Mouse (Mus musculus) embryonic facial prominence, embryonic 14.5 days (tissue): ENCODE measurements around the gene Ncam1. TPM values are rescaled to one million over a fixed set of nuclear protein-coding genes. Genes with fewer than 3 reads are reported as not detected.
A peak's percentile ranks its signal among the peaks of the same experiment; 100 is the strongest.

Source experiments
- ATAC-seq: fragments of 200-750 bp; cut with Nextera tagmentation; 2 replicates; pipeline ENCODE4 v1.8.0; 2017; ENCODE audit warnings: low read depth, moderate number of reproducible peaks, moderate TSS enrichment
- DNase-seq: peaks from one replicate; pipeline ENCODE4 v3.0.0-alpha.2; 2015; ENCODE audit warnings: low spot score
- H3K27ac ChIP-seq: fragments of 300-500 bp; sonication (generic); replicated peaks from 2 replicates; pipeline ENCODE4 v1.5.1; 2014; ENCODE audit warnings: low read depth, mild to moderate bottlenecking, low read length, moderate library complexity
- H3K27me3 ChIP-seq: fragments of 300-500 bp; sonication (generic); replicated peaks from 2 replicates; pipeline ENCODE4 v1.6.1; 2014; ENCODE audit warnings: low read length; ENCODE audit not compliant: control insufficient read depth, insufficient read depth
- H3K36me3 ChIP-seq: fragments of 300-500 bp; sonication (generic); 2 replicates; pipeline ENCODE4 v1.6.1; 2014; ENCODE audit warnings: low read length, mixed read lengths; ENCODE audit not compliant: control insufficient read depth, insufficient read depth
- H3K4me1 ChIP-seq: fragments of 300-500 bp; sonication (generic); 2 replicates; pipeline ENCODE4 v1.6.1; 2014; ENCODE audit warnings: antibody characterized with exemption, low read length; ENCODE audit not compliant: control insufficient read depth, insufficient read depth
- H3K4me2 ChIP-seq: fragments of 300-500 bp; sonication (generic); 2 replicates; pipeline ENCODE4 v1.6.1; 2014; ENCODE audit warnings: low read depth, mild to moderate bottlenecking, low read length, moderate library complexity, mixed read lengths
- H3K4me3 ChIP-seq: fragments of 300-500 bp; sonication (generic); 2 replicates; pipeline ENCODE4 v1.5.1; 2014; ENCODE audit warnings: low read depth, mild to moderate bottlenecking, low read length
- H3K9ac ChIP-seq: fragments of 300-500 bp; sonication (generic); 2 replicates; pipeline ENCODE4 v1.6.1; 2014; ENCODE audit warnings: low read depth, mild to moderate bottlenecking, low read length, moderate library complexity, mixed read lengths
- H3K9me3 ChIP-seq: fragments of 300-500 bp; sonication (generic); 2 replicates; pipeline ENCODE4 v1.6.1; 2016; ENCODE audit warnings: low read length; ENCODE audit not compliant: control insufficient read depth
- WGBS: fragments of 180-500 bp; shearing (Covaris S2); extraction: QIAGEN DNeasy Blood & Tissue Kit; methylation state at CpG from one replicate; pipeline ENCODE4 v1.1.7; 2014; 5-methylcytosine and 5-hydroxymethylcytosine counted together
- polyA plus RNA-seq: library from polyadenylated mRNA; unstranded; fragments of >200 nt; fragmentation: Nextera tagmentation; extraction: Ambion mirVana; gene quantifications from 2 replicates; pipeline ENCODE4 v1.2.1, GENCODE M21; 2014

Ncam1 gene
- polyA plus RNA-seq, 1 experiment from 2014 or later: 104 TPM

- H3K27ac ChIP-seq: no peak overlapping the region
- 46% methylated on average over 4 of the region's 4 CpGs for WGBS
- ATAC-seq: no peak
Observed at GRCm38 (mm10) chr9:49534958-49535357, 263.8 kb downstream of the Ncam1 start.

DNA sequence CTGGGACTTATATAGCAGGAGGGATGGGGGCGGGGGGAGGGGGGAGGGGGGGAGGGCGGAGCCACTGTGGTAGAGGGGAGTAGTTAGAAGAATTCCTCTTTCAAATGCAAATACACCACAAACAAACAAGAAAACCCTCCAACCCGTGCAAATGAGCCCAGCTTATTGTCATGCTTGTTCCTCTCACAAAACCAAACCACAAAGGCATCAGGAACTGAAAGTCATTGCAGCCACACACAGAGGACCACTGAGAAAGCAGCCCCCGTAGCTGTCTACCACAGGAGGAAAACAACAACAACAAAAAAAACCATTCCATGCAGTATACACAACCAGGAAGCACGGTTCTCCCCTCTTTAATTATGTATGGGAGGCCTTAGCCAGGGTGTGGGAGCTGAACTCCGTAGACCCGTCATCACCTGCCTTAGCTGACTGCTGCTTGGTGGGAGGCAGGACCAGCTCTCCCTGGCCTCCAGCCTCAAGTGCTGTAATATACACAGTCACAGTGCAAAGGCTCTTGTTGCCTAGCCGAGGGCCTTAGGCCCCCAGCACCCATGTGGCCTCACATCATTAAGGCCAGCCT is 264.7 kb downstream of the Ncam1 start:
- H3K36me3 ChIP-seq: no peaks in the 10 kb centered on the region
- no peak overlapping the region for H3K4me2 ChIP-seq
- peak; percentile 35 for DNase-seq
- ATAC-seq: no peak
- no peak overlapping the region for H3K4me3 ChIP-seq
- H3K4me1 ChIP-seq: peaks cover 5% of the 10 kb centered on the region; the same call in 1 of the 2 replicates
- no peak overlapping the region for H3K27ac ChIP-seq
- no peaks in the 10 kb centered on the region for H3K9me3 ChIP-seq
- H3K27me3 ChIP-seq: no peaks in the 10 kb centered on the region
- H3K9ac ChIP-seq: no peak overlapping the region
- WGBS: 44% methylated on average over 7 of the region's 8 CpGs

More at GRCm38 (mm10) chr9:49534958-49535357, 263.8 kb downstream of the Ncam1 start:
- H3K27me3 ChIP-seq: no peaks in the 10 kb centered on the region
- H3K36me3 ChIP-seq: no peaks in the 10 kb centered on the region
- H3K9ac ChIP-seq: no peak overlapping the region
- no peaks in the 10 kb centered on the region for H3K9me3 ChIP-seq
- H3K4me1 ChIP-seq: peaks cover 5% of the 10 kb centered on the region; the same call in 1 of the 2 replicates
- H3K4me3 ChIP-seq: no peak overlapping the region
- no peak overlapping the region for H3K4me2 ChIP-seq
- DNase-seq: no peak

DNA sequence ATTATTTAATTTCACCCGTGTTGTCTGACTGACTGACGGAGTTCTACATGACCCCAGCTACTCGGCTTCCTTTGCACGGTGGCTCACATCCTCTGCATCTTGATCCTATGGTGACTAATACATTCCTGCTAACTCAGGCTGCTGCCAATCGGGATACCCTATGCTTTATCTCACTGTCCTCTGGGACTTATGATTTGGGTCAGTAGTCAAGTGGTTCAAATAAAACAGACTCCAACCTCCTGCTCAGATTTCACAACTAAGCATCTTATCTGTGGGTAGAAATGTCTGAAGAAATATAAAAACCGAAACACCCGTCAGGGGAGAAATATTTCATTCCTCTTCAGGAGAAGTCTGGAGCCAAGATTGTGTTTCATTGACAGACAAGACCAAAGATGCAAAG is 265.3 kb downstream of the Ncam1 start:
- 45% methylated on average over 7 of the region's 7 CpGs for WGBS
- DNase-seq: no peak
- Histone ChIP-seq H3K4me1 (peaks cover 5% of the 10 kb centered on the region; the same call in 1 of the 2 replicates), H3K4me2 (no peak overlapping the region), H3K9me3 (no peaks in the 10 kb centered on the region), H3K9ac (no peak overlapping the region), H3K27me3 (no peaks in the 10 kb centered on the region), H3K4me3 (no peak overlapping the region), H3K27ac (no peak overlapping the region), H3K36me3 (no peaks in the 10 kb centered on the region; the same call in 1 of the 2 replicates)
- ATAC-seq: no peak

DNA sequence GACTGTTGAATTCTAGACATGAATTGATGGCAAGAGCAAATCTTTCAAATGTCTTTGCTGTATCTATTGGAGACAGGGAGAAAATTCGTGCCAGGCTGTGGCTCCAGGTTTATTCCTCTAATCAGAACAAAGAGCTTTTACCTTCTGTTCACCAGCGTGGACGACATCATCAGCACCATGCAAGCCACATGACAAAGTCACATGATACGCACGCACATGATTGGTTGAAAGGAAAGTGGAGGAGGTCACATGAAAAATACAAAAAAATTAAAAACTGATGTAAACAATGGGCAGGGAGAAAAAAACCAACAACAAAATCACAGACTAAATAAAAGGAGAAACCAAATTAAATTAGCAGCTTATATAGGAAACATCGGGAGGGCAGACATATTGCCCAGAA is 266.9 kb downstream of the Ncam1 start:
- no peak overlapping the region for H3K9ac ChIP-seq
- 85% methylated on average over 6 of the region's 6 CpGs for WGBS

GRCm38 (mm10) chr9:49531257-49531656 is 267.5 kb downstream of the Ncam1 start:
- Histone ChIP-seq H3K27me3 (no peaks in the 10 kb centered on the region), H3K4me1 (peaks cover 5% of the 10 kb centered on the region; the same call in 1 of the 2 replicates), H3K36me3 (no peaks in the 10 kb centered on the region; the same call in 1 of the 2 replicates), H3K9ac (no peak overlapping the region), H3K27ac (no peak overlapping the region), H3K9me3 (no peaks in the 10 kb centered on the region), H3K4me2 (no peak overlapping the region), H3K4me3 (no peak overlapping the region)
- WGBS: 68% methylated on average over 7 of the region's 7 CpGs
- DNase-seq (no peak), ATAC-seq (no peak)

More for the DNA sequence above, 266.9 kb downstream of the Ncam1 start:
- peaks cover 5% of the 10 kb centered on the region; the same call in 1 of the 2 replicates for H3K4me1 ChIP-seq
- no peak overlapping the region for H3K4me2 ChIP-seq
- no peak overlapping the region for H3K4me3 ChIP-seq
- no peaks in the 10 kb centered on the region; the same call in 1 of the 2 replicates for H3K36me3 ChIP-seq
- no peak overlapping the region for H3K27ac ChIP-seq
- no peaks in the 10 kb centered on the region for H3K9me3 ChIP-seq
- no peaks in the 10 kb centered on the region for H3K27me3 ChIP-seq
- ATAC-seq (no peak), DNase-seq (no peak)

DNA sequence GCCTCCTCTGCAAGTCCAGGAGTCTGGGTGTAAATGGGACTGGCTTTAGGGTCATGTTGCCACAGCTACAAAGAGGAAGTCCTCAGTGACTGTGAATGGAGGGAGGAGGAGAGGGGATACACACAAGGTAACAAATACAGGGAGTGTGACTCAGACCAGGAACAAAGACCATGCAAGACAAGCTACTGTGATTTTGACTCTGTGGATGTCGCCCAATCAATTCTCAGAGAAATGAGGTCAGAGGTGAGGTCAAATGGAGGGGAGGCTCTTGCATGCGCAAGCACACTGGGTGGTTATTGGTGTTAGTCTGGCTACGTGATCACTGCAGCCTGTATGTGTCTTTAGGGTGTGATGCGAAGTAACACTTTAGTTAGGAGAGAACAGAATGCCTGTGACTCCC is 268.0 kb downstream of the Ncam1 start:
- H3K9ac ChIP-seq: no peak overlapping the region
- peaks cover 5% of the 10 kb centered on the region; the same call in 1 of the 2 replicates for H3K4me1 ChIP-seq
- H3K27ac ChIP-seq: no peak overlapping the region
- H3K9me3 ChIP-seq: no peaks in the 10 kb centered on the region
- WGBS: 71% methylated on average over 4 of the region's 4 CpGs
- no peak overlapping the region for H3K4me3 ChIP-seq
- no peaks in the 10 kb centered on the region; the same call in 1 of the 2 replicates for H3K36me3 ChIP-seq
- ATAC-seq (no peak), DNase-seq (no peak)
- H3K27me3 ChIP-seq: no peaks in the 10 kb centered on the region
- no peak overlapping the region for H3K4me2 ChIP-seq

DNA sequence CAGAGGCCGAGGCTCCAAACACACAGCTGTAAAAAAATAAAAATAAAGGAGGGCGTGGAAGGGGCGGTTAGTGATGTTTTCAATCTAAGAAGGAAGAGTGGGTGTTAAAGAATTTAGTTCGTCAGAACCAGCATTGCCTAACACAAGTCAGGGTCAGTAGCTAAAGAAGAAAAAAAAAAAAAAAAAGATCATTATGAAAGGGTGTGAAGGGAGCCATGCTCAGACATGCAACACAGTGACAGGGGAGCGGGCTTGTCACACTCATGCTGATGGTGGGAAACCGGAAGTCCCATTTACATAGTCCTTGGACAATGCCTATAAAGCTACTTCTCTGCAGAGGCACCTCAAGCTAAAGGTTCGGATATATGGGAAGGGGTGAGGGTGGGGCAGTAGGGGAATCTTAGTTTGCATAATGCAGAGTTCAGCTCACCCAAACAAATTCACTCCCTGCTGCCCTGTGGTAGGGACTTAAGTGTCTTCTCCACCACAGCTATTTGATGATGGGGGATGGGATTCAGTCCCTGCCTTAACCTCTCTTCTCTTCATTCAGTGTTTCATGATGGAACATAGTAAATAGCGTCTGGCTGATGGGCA is 269.3 kb downstream of the Ncam1 start:
- DNase-seq (no peak), ATAC-seq (no peak)
- Histone ChIP-seq H3K27me3 (no peaks in the 10 kb centered on the region), H3K4me2 (no peak overlapping the region), H3K4me3 (no peak overlapping the region), H3K9me3 (no peaks in the 10 kb centered on the region), H3K36me3 (no peaks in the 10 kb centered on the region; the same call in 1 of the 2 replicates), H3K4me1 (peaks cover 5% of the 10 kb centered on the region; the same call in 1 of the 2 replicates), H3K9ac (no peak overlapping the region), H3K27ac (no peak overlapping the region)
- WGBS: 70% methylated on average over 8 of the region's 8 CpGs

DNA sequence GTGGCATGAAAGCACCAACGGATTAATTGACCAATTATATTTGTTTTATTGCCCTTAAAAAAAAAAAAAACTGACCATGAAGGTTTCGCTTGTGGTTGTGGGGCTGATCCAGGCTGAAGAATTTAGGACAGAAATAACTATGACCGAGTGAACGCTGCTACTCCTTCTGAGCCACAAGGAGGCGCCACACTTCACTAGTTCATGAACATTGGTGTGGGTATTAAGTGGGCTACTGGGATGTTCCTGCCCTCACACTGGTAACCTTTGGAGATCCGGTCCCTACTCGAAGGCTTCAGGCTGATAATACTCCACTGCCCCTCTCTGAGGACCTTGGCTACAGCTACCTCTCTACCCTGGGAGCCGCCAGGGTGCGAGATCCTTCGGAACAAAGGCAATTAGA is 269.8 kb downstream of the Ncam1 start:
- Histone ChIP-seq H3K9ac (no peak overlapping the region), H3K4me2 (no peak overlapping the region), H3K27me3 (no peaks in the 10 kb centered on the region), H3K27ac (no peak overlapping the region), H3K36me3 (no peaks in the 10 kb centered on the region; the same call in 1 of the 2 replicates), H3K4me3 (no peak overlapping the region), H3K9me3 (no peaks in the 10 kb centered on the region), H3K4me1 (no peaks in the 10 kb centered on the region)
- 65% methylated on average over 10 of the region's 10 CpGs for WGBS
- DNase-seq (peak; percentile 33), ATAC-seq (no peak)

- Histone ChIP-seq H3K9ac (no peak overlapping the region), H3K4me2 (no peak overlapping the region), H3K9me3 (no peaks in the 10 kb centered on the region), H3K27me3 (no peaks in the 10 kb centered on the region), H3K4me1 (no peaks in the 10 kb centered on the region), H3K27ac (no peak overlapping the region), H3K36me3 (no peaks in the 10 kb centered on the region; the same call in 1 of the 2 replicates), H3K4me3 (no peak overlapping the region)
- ATAC-seq (no peak), DNase-seq (no peak)
- WGBS: 68% methylated on average over 5 of the region's 5 CpGs
Observed at GRCm38 (mm10) chr9:49528026-49528425, 270.7 kb downstream of the Ncam1 start.
